Mouse (Mus musculus): ENCODE results near the gene Hvcn1. TPM values are rescaled to one million over a fixed set of nuclear protein-coding genes. Genes with fewer than 3 reads are reported as not detected.

The Hvcn1 gene
- polyA plus RNA-seq, 1 experiment from 2014 or later: 6.2 TPM

Other genes starting within 250 kb of the Hvcn1 start
- gene Cux2, start 156.7 kb upstream of the Hvcn1 start, polyA plus RNA-seq (2015; fragmentation: Nextera tagmentation; extraction: Ambion mirVana): 5.8 and 6.2 TPM in 2 replicates
- gene Myl2, start 105.9 kb upstream of the Hvcn1 start, polyA plus RNA-seq (2015; fragmentation: Nextera tagmentation; extraction: Ambion mirVana): 4.6 and 12.9 TPM in 2 replicates
- gene Ccdc63, start 66.0 kb upstream of the Hvcn1 start, polyA plus RNA-seq (2015; fragmentation: Nextera tagmentation; extraction: Ambion mirVana): 0.17 TPM in 1 of 2 replicates, not detected in the other
- 224 and 229 TPM in 2 replicates for gene Ppp1cc, start 48.5 kb upstream of the Hvcn1 start, polyA plus RNA-seq (2015; fragmentation: Nextera tagmentation; extraction: Ambion mirVana)
- 4.8 and 5.0 TPM in 2 replicates for gene Tctn1, start 57.7 kb downstream of the Hvcn1 start, polyA plus RNA-seq (2015; fragmentation: Nextera tagmentation; extraction: Ambion mirVana)
- gene Pptc7, start 77.6 kb downstream of the Hvcn1 start, polyA plus RNA-seq (2015; fragmentation: Nextera tagmentation; extraction: Ambion mirVana): 10.5 and 10.6 TPM in 2 replicates
- gene Rad9b, start 147.4 kb downstream of the Hvcn1 start, polyA plus RNA-seq (2015; fragmentation: Nextera tagmentation; extraction: Ambion mirVana): 11.4 and 13.8 TPM in 2 replicates
- gene Vps29, start 147.6 kb downstream of the Hvcn1 start, polyA plus RNA-seq (2015; fragmentation: Nextera tagmentation; extraction: Ambion mirVana): 218 and 229 TPM in 2 replicates
- gene Gpn3, start 165.1 kb downstream of the Hvcn1 start, polyA plus RNA-seq (2015; fragmentation: Nextera tagmentation; extraction: Ambion mirVana): 63.2 and 69.5 TPM in 2 replicates
- 54.7 and 59.1 TPM in 2 replicates for gene Fam216a, start 165.6 kb downstream of the Hvcn1 start, polyA plus RNA-seq (2015; fragmentation: Nextera tagmentation; extraction: Ambion mirVana)
- gene Arpc3, start 185.1 kb downstream of the Hvcn1 start, polyA plus RNA-seq (2015; fragmentation: Nextera tagmentation; extraction: Ambion mirVana): 142 and 148 TPM in 2 replicates
- 37.7 and 41.1 TPM in 2 replicates for gene Anapc7, start 214.9 kb downstream of the Hvcn1 start, polyA plus RNA-seq (2015; fragmentation: Nextera tagmentation; extraction: Ambion mirVana)